In genomic region chr2:32074404-32074803, GRCm38 (mm10) we compare ENCODE assay signal across 10 mouse cellular contexts. TPM values are rescaled to one million over a fixed set of nuclear protein-coding genes. Genes with fewer than 3 reads are reported as not detected.
DNase-seq lines count a peak whose midpoint lies in the region; ATAC-seq and TF ChIP-seq lines count a peak whose summit lies in the region.
"Had no signal": no experiment of that assay in that cellular context is flagged by ENCODE, and none has a peak within 500 bp of the region (broad histone marks: within the 10 kb centered on the region; RNA-seq: fewer than 3 reads in every experiment).

No protein-coding gene starts in this region.

- peak; percentile 27 for DNase-seq in forebrain, postnatal 0 days
- DNase-seq in midbrain, postnatal 0 days (ENCODE audit: low spot score) = peak; percentile 53
- no peak for DNase-seq in cerebellum, postnatal 25 days
- no peak for DNase-seq in cerebellum, adult 9-11 months

- no peak for ATAC-seq in forebrain, postnatal 0 days
- ATAC-seq in forebrain, embryonic 13.5 days = no peak
- no peak for ATAC-seq in midbrain, postnatal 0 days (ENCODE audit: low FRiP score)
- no peak for ATAC-seq in midbrain, embryonic 13.5 days
- ATAC-seq in heart, embryonic 13.5 days (ENCODE audit: extremely low read depth, insufficient number of reproducible peaks, low FRiP score, low TSS enrichment) = no peak
- ATAC-seq: forebrain, embryonic 16.5 days had no signal

- TF ChIP-seq POLR2A in myocyte (IDR thresholded peaks at IDR 0.05; ENCODE audit: insufficient read length, low read depth) = no peak

- no peak overlapping the region for H3K4me3 ChIP-seq in forebrain, postnatal 0 days (ENCODE audit: low read depth, low read length)
- H3K4me3 ChIP-seq in forebrain, embryonic 13.5 days = no peak overlapping the region
- H3K4me3 ChIP-seq in midbrain, postnatal 0 days (ENCODE audit: low read depth, low read length) = no peak overlapping the region
- no peak overlapping the region for H3K4me3 ChIP-seq in midbrain, embryonic 13.5 days (replicated peaks)
- H3K4me3 ChIP-seq in heart, embryonic 13.5 days = peak overlapping the region; percentile 12
- H3K4me3 ChIP-seq in myocyte = no peak overlapping the region
- H3K4me3 ChIP-seq: limb, embryonic 15.5 days had no signal

- no peaks in the 10 kb centered on the region for H3K36me3 ChIP-seq in forebrain, postnatal 0 days (ENCODE audit: insufficient read depth)
- no peaks in the 10 kb centered on the region for H3K36me3 ChIP-seq in forebrain, embryonic 13.5 days (ENCODE audit: poor library complexity, severe bottlenecking)
- H3K36me3 ChIP-seq in midbrain, postnatal 0 days (ENCODE audit: insufficient read depth, low read length) = no peaks in the 10 kb centered on the region
- no peaks in the 10 kb centered on the region for H3K36me3 ChIP-seq in midbrain, embryonic 13.5 days
- H3K36me3 ChIP-seq in heart, embryonic 13.5 days = peaks cover 49% of the 10 kb centered on the region
- no peaks in the 10 kb centered on the region for H3K36me3 ChIP-seq in myocyte (ENCODE audit: control insufficient read depth, insufficient read depth)
- H3K36me3 ChIP-seq: limb, embryonic 15.5 days had no signal

- H3ac ChIP-seq in myocyte (ENCODE audit: control insufficient read depth, insufficient read length) = no peak overlapping the region

- no peak for TF ChIP-seq CTCF in forebrain, postnatal 0 days (IDR thresholded peaks at IDR 0.05; ENCODE audit: low read depth)
- TF ChIP-seq CTCF in midbrain, postnatal 0 days (IDR thresholded peaks at IDR 0.05) = no peak

- 54% methylated on average over 8 of the region's 8 CpGs for WGBS in forebrain, postnatal 0 days
- 70% methylated on average over 8 of the region's 8 CpGs for WGBS in forebrain, embryonic 13.5 days
- whole genome bisulfite sequencing in midbrain, postnatal 0 days = 76% methylated on average over 8 of the region's 8 CpGs
- 69% methylated on average over 8 of the region's 8 CpGs for WGBS in midbrain, embryonic 13.5 days
- WGBS in heart, embryonic 13.5 days = 54% methylated on average over 8 of the region's 8 CpGs

- H3K4me1 ChIP-seq in forebrain, postnatal 0 days (ENCODE audit: insufficient read depth) = no peaks in the 10 kb centered on the region
- H3K4me1 ChIP-seq in forebrain, embryonic 13.5 days = no peaks in the 10 kb centered on the region
- no peaks in the 10 kb centered on the region for H3K4me1 ChIP-seq in midbrain, postnatal 0 days (ENCODE audit: insufficient read depth, low read length)
- H3K4me1 ChIP-seq in midbrain, embryonic 13.5 days (replicated peaks) = no peaks in the 10 kb centered on the region
- H3K4me1 ChIP-seq in heart, embryonic 13.5 days = peaks cover 58% of the 10 kb centered on the region

- no peak overlapping the region for H3K4me2 ChIP-seq in forebrain, postnatal 0 days (ENCODE audit: low read depth)
- no peak overlapping the region for H3K4me2 ChIP-seq in forebrain, embryonic 13.5 days
- no peak overlapping the region for H3K4me2 ChIP-seq in midbrain, postnatal 0 days (ENCODE audit: low read depth, low read length, poor library complexity, severe bottlenecking)
- H3K4me2 ChIP-seq in midbrain, embryonic 13.5 days (replicated peaks) = no peak overlapping the region
- H3K4me2 ChIP-seq in heart, embryonic 13.5 days = peak overlapping the region; percentile 41
- H3K4me2 ChIP-seq in myocyte (ENCODE audit: low read depth) = peak overlapping the region; percentile 12
- H3K4me2 ChIP-seq: limb, embryonic 15.5 days had no signal

- H3K9me3 ChIP-seq in forebrain, postnatal 0 days (ENCODE audit: low read length) = no peaks in the 10 kb centered on the region
- H3K9me3 ChIP-seq in forebrain, embryonic 13.5 days (replicated peaks) = no peaks in the 10 kb centered on the region
- no peaks in the 10 kb centered on the region for H3K9me3 ChIP-seq in midbrain, postnatal 0 days (ENCODE audit: low read length)
- H3K9me3 ChIP-seq in midbrain, embryonic 13.5 days = no peaks in the 10 kb centered on the region
- no peaks in the 10 kb centered on the region for H3K9me3 ChIP-seq in heart, embryonic 13.5 days
- H3K9me3 ChIP-seq: limb, embryonic 15.5 days had no signal

- H3K27ac ChIP-seq in forebrain, postnatal 0 days (ENCODE audit: low read depth, low read length) = no peak overlapping the region
- no peak overlapping the region for H3K27ac ChIP-seq in forebrain, embryonic 13.5 days
- no peak overlapping the region for H3K27ac ChIP-seq in midbrain, postnatal 0 days (ENCODE audit: low read depth, low read length)
- no peak overlapping the region for H3K27ac ChIP-seq in midbrain, embryonic 13.5 days
- peak overlapping the region; percentile 57 for H3K27ac ChIP-seq in heart, embryonic 13.5 days (replicated peaks)
- H3K27ac ChIP-seq: limb, embryonic 15.5 days had no signal

- no peaks in the 10 kb centered on the region for H3K79me2 ChIP-seq in myocyte (ENCODE audit: control insufficient read depth, insufficient read depth)

- H3K27me3 ChIP-seq in forebrain, postnatal 0 days (ENCODE audit: insufficient read depth, low read length) = no peaks in the 10 kb centered on the region
- no peaks in the 10 kb centered on the region for H3K27me3 ChIP-seq in forebrain, embryonic 13.5 days
- H3K27me3 ChIP-seq in midbrain, postnatal 0 days (ENCODE audit: insufficient read depth, low read length) = no peaks in the 10 kb centered on the region
- H3K27me3 ChIP-seq in midbrain, embryonic 13.5 days = no peaks in the 10 kb centered on the region
- H3K27me3 ChIP-seq in heart, embryonic 13.5 days (replicated peaks) = no peaks in the 10 kb centered on the region
- H3K27me3 ChIP-seq in myocyte (ENCODE audit: control insufficient read depth, insufficient read depth, insufficient read length) = peaks cover 46% of the 10 kb centered on the region
- H3K27me3 ChIP-seq: limb, embryonic 15.5 days had no signal

- no peak overlapping the region for H3K9ac ChIP-seq in forebrain, postnatal 0 days
- H3K9ac ChIP-seq in forebrain, embryonic 13.5 days = no peak overlapping the region
- no peak overlapping the region for H3K9ac ChIP-seq in midbrain, postnatal 0 days (replicated peaks; ENCODE audit: low read length, poor library complexity, severe bottlenecking)
- H3K9ac ChIP-seq in midbrain, embryonic 13.5 days (replicated peaks) = no peak overlapping the region
- peak overlapping the region; percentile 69 for H3K9ac ChIP-seq in heart, embryonic 13.5 days
- H3K9ac ChIP-seq: limb, embryonic 15.5 days had no signal

TF ChIP-seq in myocyte, 11 proteins besides CTCF, POLR2A, EP300 and RAD21:
- TF ChIP-seq REST (IDR thresholded peaks at IDR 0.05; ENCODE audit: insufficient read depth, insufficient read length) (no peak), MYOD1 (IDR thresholded peaks at IDR 0.05; ENCODE audit: control insufficient read depth in 1 of 3, insufficient read length in 2 of 3, low read depth in 2 of 3) (no peak), MYOG (IDR thresholded peaks at IDR 0.05; ENCODE audit: control insufficient read depth in 1 of 3, insufficient read depth in 1 of 3, insufficient read length in 2 of 3, low read depth in 2 of 3) (peak in 1 of 3 experiments; percentile 42)

RNA-seq across cellular contexts. Expression of gene Fam78a, which starts 10.3 kb away (rescaled TPM):
- 0.38 and 0.62 TPM in 2 replicates for total RNA-seq in forebrain, postnatal 0 days (2014; rRNA removed)
- polyA plus RNA-seq in forebrain, postnatal 0 days (2015; fragmentation: Nextera tagmentation; extraction: Ambion mirVana) = 0.38 and 0.39 TPM in 2 replicates
- polyA plus RNA-seq in forebrain, embryonic 13.5 days (2015; fragmentation: Nextera tagmentation; extraction: Ambion mirVana) = 0.36 and 0.73 TPM in 2 replicates
- 0.77 and 0.85 TPM in 2 replicates for total RNA-seq in midbrain, postnatal 0 days (2014; rRNA removed)
- 0.35 and 0.93 TPM in 2 replicates for polyA plus RNA-seq in midbrain, postnatal 0 days (2015; fragmentation: Nextera tagmentation; extraction: Ambion mirVana)
- polyA plus RNA-seq in midbrain, embryonic 13.5 days (2015; fragmentation: Nextera tagmentation; extraction: Ambion mirVana) = 0.38 and 0.44 TPM in 2 replicates
- 29.3 and 32.8 TPM in 2 replicates for polyA plus RNA-seq in heart, embryonic 13.5 days (2015; fragmentation: Nextera tagmentation; extraction: Ambion mirVana)
- polyA plus RNA-seq in myocyte (2012; fragmentation: generic; extraction: Trizol) = 4.7 TPM

RNA-seq across cellular contexts. Expression of gene Plpp7, which starts 20.9 kb away (rescaled TPM):
- total RNA-seq in forebrain, postnatal 0 days (2014; rRNA removed) = 21.5 and 28.6 TPM in 2 replicates
- 23.4 and 24.0 TPM in 2 replicates for polyA plus RNA-seq in forebrain, postnatal 0 days (2015; fragmentation: Nextera tagmentation; extraction: Ambion mirVana)
- polyA plus RNA-seq in forebrain, embryonic 13.5 days (2015; fragmentation: Nextera tagmentation; extraction: Ambion mirVana) = 10.3 and 11.9 TPM in 2 replicates
- total RNA-seq in midbrain, postnatal 0 days (2014; rRNA removed) = 31.2 and 47.0 TPM in 2 replicates
- 24.9 and 29.0 TPM in 2 replicates for polyA plus RNA-seq in midbrain, postnatal 0 days (2015; fragmentation: Nextera tagmentation; extraction: Ambion mirVana)
- polyA plus RNA-seq in midbrain, embryonic 13.5 days (2015; fragmentation: Nextera tagmentation; extraction: Ambion mirVana) = 16.6 and 19.1 TPM in 2 replicates
- 13.9 and 14.2 TPM in 2 replicates for polyA plus RNA-seq in heart, embryonic 13.5 days (2015; fragmentation: Nextera tagmentation; extraction: Ambion mirVana)
- 60.6 TPM for polyA plus RNA-seq in myocyte (2012; fragmentation: generic; extraction: Trizol)

Comparison
In these comparisons a context has a peak if more than half of its experiments do, and no peak if none do; other contexts are left out.
1. DNase-seq: peak in forebrain, postnatal 0 days (single experiment) and midbrain, postnatal 0 days (single experiment); none in cerebellum, postnatal 25 days (0 of 2) and cerebellum, adult 9-11 months (single experiment).
2. H3K4me2 ChIP-seq: peak in heart, embryonic 13.5 days (single experiment) and myocyte (single experiment); none in forebrain, postnatal 0 days (single experiment), forebrain, embryonic 13.5 days (single experiment), midbrain, postnatal 0 days (single experiment) and midbrain, embryonic 13.5 days (single experiment).